Mouse (Mus musculus) kidney, embryonic 16.5 days (tissue): ENCODE measurements at regions not wholly inside any gene's neighbourhood (a gene's known extent, or its start where the extent isn't known, plus 50 kb on each side); places are given as distances from the start of the nearest gene placed in this dataset.
A peak's percentile ranks its signal among the peaks of the same experiment; 100 is the strongest.

Experiments
- ATAC-seq: fragments of 200-750 bp; cut with Nextera tagmentation; 2 replicates; pipeline ENCODE4 v1.8.0; 2017; ENCODE audit warnings: moderate TSS enrichment; ENCODE audit not compliant: low FRiP score, low TSS enrichment
- H3K27ac ChIP-seq: fragments of 300-500 bp; sonication (generic); 2 replicates; pipeline ENCODE4 v1.5.1; 2014; ENCODE audit warnings: low read length
- H3K27me3 ChIP-seq: fragments of 300-500 bp; sonication (generic); 2 replicates; pipeline ENCODE4 v1.6.1; 2014; ENCODE audit warnings: low read length, control low read depth, mixed read lengths; ENCODE audit not compliant: insufficient read depth
- H3K36me3 ChIP-seq: fragments of 300-500 bp; sonication (generic); 2 replicates; pipeline ENCODE4 v1.6.1; 2014; ENCODE audit warnings: low read length, control low read depth, mixed read lengths; ENCODE audit not compliant: insufficient read depth
- H3K4me1 ChIP-seq: fragments of 300-500 bp; sonication (generic); 2 replicates; pipeline ENCODE4 v1.6.1; 2014; ENCODE audit warnings: low read length, control low read depth, mixed read lengths; ENCODE audit not compliant: insufficient read depth
- H3K4me2 ChIP-seq: fragments of 300-500 bp; sonication (generic); replicated peaks from 2 replicates; pipeline ENCODE4 v1.6.1; 2014; ENCODE audit warnings: low read depth, low read length
- H3K4me3 ChIP-seq: fragments of 300-500 bp; sonication (generic); 2 replicates; pipeline ENCODE4 v1.5.1; 2014; ENCODE audit warnings: mild to moderate bottlenecking, low read length
- H3K9ac ChIP-seq: fragments of 300-500 bp; sonication (generic); replicated peaks from 2 replicates; pipeline ENCODE4 v1.6.1; 2014; ENCODE audit warnings: low read length
- H3K9me3 ChIP-seq: fragments of 300-500 bp; sonication (generic); 2 replicates; pipeline ENCODE4 v1.6.1; 2016; ENCODE audit warnings: low read length, control low read depth
- WGBS: fragments of 180-500 bp; shearing (Covaris S2); extraction: QIAGEN DNeasy Blood & Tissue Kit; methylation state at CpG from one replicate; pipeline ENCODE4 v1.1.7; 2014; 5-methylcytosine and 5-hydroxymethylcytosine counted together

DNA sequence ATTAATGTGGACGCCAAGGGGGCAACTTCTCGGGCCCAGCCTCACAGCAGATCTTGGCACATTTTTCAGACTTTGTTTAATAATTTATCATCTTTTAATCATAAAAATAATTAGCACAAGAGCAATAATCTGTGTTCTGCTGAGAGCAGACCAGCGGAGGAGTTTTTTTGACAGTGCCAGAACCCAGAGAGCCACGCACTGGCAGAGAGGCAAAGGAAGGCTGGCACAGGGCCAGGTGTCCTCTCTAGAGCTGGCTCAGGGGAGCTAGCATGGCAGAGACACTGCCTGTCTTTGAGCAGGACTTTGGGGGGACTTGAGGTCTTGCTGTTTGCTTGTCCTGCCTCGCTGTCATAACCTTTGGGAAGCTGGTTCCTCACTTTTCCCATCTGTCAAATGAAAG, 100.9 kb downstream of the 3100002H09Rik start:
- 69% methylated on average over 5 of the region's 5 CpGs for WGBS
- Histone ChIP-seq H3K36me3 (no peaks in the 10 kb centered on the region), H3K4me2 (no peak overlapping the region), H3K4me1 (no peaks in the 10 kb centered on the region), H3K4me3 (no peak overlapping the region), H3K27ac (no peak overlapping the region), H3K9me3 (no peaks in the 10 kb centered on the region), H3K9ac (no peak overlapping the region), H3K27me3 (peaks cover 17% of the 10 kb centered on the region; the same call in 1 of the 2 replicates)
- ATAC-seq, result no peak

DNA sequence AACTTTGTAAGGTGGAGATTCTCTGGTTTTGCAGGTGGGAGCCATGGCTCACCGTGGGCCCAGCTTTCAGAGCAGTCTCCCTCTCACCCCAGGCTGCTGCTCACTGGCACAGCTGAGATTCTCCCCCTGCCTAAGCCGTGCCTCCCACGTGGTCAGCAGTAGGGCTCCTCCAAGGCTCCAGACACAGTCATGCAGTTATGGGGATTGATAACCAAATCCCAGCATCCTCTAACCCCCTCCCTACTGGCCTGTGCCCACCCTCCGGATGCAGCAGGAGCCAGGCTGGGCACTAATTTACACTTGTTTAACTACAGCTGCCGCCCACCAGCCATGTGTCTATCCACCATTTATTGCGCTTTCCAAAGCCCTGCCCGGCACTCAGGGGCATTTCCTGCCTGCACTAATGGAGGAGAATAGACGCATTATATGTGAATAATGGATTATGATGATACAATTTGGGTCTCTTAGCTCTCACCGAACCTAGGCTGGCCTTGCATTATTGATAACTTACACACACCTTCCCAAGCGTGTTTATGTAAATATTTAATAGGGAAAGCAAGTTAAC, 104.4 kb downstream of the 3100002H09Rik start:
- H3K4me1 ChIP-seq, result no peaks in the 10 kb centered on the region
- no peak for ATAC-seq
- H3K36me3 ChIP-seq, result no peaks in the 10 kb centered on the region
- H3K4me2 ChIP-seq, result no peak overlapping the region
- no peak overlapping the region for H3K4me3 ChIP-seq
- no peak overlapping the region for H3K9ac ChIP-seq
- H3K27ac ChIP-seq, result no peak overlapping the region
- H3K9me3 ChIP-seq, result no peaks in the 10 kb centered on the region
- WGBS, result 27% methylated on average over 10 of the region's 10 CpGs
- peaks cover 17% of the 10 kb centered on the region; the same call in 1 of the 2 replicates for H3K27me3 ChIP-seq

DNA sequence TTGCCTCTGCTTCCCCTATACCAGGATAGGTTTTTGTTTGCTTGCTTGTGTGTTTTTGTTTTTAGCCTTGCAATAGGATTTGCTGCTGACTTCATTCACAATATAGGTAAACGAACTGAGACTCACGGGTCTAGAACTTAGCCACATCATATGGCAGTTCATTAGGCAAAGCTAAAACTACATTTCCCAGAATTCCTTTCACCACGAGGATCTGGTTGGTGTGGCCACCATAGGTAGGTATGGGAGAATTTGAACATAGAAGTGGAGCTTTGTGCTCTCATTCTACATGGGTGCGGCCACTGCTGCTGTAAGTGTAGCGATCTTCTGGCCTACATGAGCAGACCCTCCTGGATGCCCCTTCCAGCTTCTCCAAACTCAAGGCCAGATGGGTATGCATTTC, 108.8 kb downstream of the 3100002H09Rik start:
- Histone ChIP-seq H3K9me3 (no peaks in the 10 kb centered on the region), H3K4me2 (no peak overlapping the region), H3K27me3 (peaks cover 4% of the 10 kb centered on the region), H3K4me1 (no peaks in the 10 kb centered on the region), H3K9ac (no peak overlapping the region), H3K4me3 (no peak overlapping the region), H3K36me3 (no peaks in the 10 kb centered on the region), H3K27ac (no peak overlapping the region)
- WGBS, result 79% methylated on average over 5 of the region's 5 CpGs
- no peak for ATAC-seq

DNA sequence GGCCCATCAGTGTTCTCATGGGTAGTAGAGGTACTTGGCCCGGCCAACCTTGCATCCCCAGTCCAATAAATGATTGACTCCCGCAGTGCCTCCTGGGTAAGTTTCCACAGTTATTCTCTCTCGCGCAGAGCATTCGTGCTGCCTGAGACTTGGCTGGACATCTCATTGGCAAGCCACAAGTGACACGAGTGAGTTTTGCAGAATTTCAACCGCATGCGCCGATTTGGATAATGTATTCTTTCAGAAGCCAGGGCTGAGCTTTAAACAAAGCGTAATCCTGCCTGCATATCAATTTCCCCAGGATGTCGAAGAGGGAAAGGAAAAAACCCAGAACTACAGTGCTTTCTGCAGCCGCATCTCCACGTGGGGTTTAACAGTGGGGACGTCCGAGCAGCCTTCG, 112.6 kb downstream of the 3100002H09Rik start:
- no peak overlapping the region for H3K27ac ChIP-seq
- ATAC-seq, result no peak
- no peak overlapping the region for H3K4me3 ChIP-seq
- H3K4me1 ChIP-seq, result no peaks in the 10 kb centered on the region
- H3K9ac ChIP-seq, result no peak overlapping the region
- H3K9me3 ChIP-seq, result no peaks in the 10 kb centered on the region
- H3K36me3 ChIP-seq, result no peaks in the 10 kb centered on the region
- H3K27me3 ChIP-seq, result peaks cover 4% of the 10 kb centered on the region
- WGBS, result 57% methylated on average over 16 of the region's 16 CpGs
- no peak overlapping the region for H3K4me2 ChIP-seq

DNA sequence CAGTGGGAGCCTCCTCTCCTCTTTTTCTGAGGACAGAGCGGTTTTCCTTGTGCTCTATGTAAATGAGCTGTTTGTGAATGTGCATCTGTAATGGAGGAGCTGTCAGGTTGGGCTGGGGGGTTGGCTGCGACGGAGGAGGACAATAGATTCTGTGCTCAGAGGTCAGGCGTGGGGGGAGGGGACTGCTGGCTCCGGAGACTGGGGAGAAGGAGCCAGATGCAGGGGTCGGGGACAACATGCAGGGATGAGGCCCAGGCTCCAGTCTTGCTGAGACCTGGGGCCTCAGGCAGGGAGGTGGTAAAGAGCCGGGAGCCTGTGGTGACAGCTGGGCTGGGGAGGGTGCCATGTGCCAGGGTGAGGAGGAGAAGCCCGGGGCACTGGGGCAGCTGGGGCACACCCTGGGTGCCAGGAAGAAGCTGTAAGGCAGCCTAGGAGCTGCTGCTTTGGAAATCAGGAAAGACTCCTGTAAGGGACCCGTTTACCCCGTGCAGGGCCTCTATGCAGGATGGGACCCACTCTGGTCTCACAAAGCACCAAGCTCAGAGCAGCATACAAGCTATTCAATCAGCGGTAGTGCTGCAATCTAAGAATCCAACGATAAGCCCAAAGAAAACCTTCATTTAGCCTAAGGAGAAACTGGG, 124.5 kb downstream of the 3100002H09Rik start:
- Histone ChIP-seq H3K4me1 (peaks cover 6% of the 10 kb centered on the region; the same call in 1 of the 2 replicates), H3K4me2 (no peak overlapping the region), H3K27ac (no peak overlapping the region), H3K9me3 (peaks cover 22% of the 10 kb centered on the region), H3K36me3 (no peaks in the 10 kb centered on the region), H3K27me3 (peaks cover 64% of the 10 kb centered on the region), H3K9ac (no peak overlapping the region), H3K4me3 (no peak overlapping the region)
- 12% methylated on average over 12 of the region's 12 CpGs for WGBS
- ATAC-seq, result no peak

DNA sequence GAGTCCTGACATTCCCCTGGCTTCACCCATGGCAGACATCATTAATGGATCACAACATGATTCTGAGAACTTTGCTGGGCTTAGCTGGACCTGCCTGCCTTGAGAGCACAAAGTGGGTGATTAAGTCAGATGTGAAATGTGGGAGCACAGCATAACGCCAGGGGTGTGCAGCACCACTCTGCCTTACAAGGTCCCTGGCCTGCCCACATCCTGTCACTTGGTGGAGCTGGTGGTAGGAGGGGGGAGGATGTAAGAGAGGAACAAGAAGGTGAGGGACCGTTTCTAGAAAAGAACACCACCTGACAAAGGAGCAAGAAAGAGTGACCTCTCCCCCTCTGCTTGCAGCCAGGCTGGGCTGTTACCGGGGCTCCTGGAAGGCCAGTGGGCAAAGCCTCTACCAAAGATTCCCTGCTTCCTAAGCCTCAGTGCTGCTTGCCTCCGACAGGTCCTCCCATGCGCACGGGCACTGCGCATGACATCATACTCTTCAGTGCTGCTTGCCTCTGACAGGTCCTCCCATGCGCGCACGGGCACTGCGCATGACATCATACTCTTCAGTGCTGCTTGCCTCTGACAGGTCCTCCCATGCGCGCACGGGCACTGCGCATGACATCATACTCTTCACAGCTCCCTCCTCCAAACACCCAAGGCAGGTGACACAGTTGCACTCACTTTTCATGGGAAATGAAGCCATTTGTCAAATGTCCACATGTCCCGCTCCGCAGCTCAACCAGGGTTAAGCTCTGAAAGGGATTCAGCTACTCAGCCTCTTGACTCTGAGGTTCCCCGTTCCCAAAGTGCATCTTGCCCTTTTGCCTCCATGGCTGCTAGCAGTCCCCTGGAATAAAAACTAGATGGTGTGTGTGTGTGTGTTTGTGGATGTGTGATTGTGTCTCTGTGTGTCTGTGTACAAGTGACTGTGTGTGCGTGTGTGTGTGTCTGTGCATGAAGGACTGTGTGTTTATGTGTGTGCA, 125.7 kb downstream of the 3100002H09Rik start:
- H3K9me3 ChIP-seq, result peaks cover 16% of the 10 kb centered on the region
- H3K4me2 ChIP-seq, result no peak overlapping the region
- ATAC-seq, result peak; percentile 19; the same call in 1 of the 2 replicates
- WGBS, result 31% methylated on average over 19 of the region's 19 CpGs
- H3K27ac ChIP-seq, result no peak overlapping the region
- H3K9ac ChIP-seq, result no peak overlapping the region
- no peak overlapping the region for H3K4me3 ChIP-seq
- peaks cover 70% of the 10 kb centered on the region for H3K27me3 ChIP-seq
- H3K36me3 ChIP-seq, result no peaks in the 10 kb centered on the region
- H3K4me1 ChIP-seq, result peaks cover 6% of the 10 kb centered on the region; the same call in 1 of the 2 replicates

DNA sequence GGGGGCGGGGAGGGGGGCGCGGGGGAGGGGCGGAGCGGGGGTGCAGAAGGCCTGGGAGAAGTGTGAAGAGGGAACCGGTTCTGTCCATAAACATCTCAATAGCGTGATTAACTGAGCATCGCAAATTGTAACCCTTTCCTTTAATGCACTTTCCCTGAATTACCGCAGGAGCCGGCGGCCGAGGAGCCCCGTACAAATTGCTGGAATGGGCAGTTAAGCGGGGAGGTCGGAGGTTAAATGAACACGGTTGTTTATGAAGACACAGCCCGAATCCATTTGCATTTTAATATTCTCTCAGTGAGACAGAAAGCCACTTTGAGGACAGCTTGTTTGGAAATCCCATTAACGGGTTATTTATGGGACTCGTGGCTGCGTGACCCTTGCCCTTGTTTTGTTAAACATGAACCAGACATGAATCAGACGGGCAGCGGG, 132.7 kb downstream of the 3100002H09Rik start:
- no peaks in the 10 kb centered on the region for H3K36me3 ChIP-seq
- peaks cover 11% of the 10 kb centered on the region for H3K4me1 ChIP-seq
- H3K9ac ChIP-seq, result no peak overlapping the region
- peak; percentile 63; the same call in 1 of the 2 replicates for ATAC-seq
- 2% methylated on average over 20 of the region's 22 CpGs for WGBS
- no peaks in the 10 kb centered on the region for H3K9me3 ChIP-seq
- H3K4me2 ChIP-seq, result peak overlapping the region; percentile 37
- H3K27me3 ChIP-seq, result peaks cover 81% of the 10 kb centered on the region
- no peak overlapping the region for H3K4me3 ChIP-seq
- no peak overlapping the region for H3K27ac ChIP-seq

DNA sequence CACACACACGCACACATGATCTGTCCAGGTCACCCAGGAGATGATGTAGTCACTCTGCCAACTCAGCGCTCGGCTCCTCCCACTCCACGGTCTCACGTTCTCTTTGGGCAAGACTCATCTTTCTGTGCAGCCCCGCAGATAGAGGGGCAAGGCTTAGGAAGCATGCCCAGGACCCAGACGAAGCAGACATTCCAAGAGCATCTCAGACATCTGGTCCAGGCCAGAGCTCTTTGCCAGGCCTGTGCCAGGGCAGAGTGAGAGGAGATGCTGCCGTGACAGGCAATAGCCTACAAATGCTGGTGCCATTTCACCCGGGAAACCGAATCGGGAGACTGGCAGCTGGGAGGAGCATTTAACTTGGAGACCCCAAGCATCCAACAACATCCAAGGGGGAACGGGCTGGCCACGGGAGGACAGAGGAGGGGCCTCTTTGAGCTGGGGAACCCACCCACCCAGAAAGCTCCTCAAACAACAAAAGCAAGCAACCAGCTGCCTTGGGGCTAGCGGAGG, 133.2 kb downstream of the 3100002H09Rik start:
- Histone ChIP-seq H3K36me3 (no peaks in the 10 kb centered on the region), H3K4me1 (peaks cover 11% of the 10 kb centered on the region), H3K27me3 (peaks cover 81% of the 10 kb centered on the region), H3K9ac (no peak overlapping the region), H3K4me2 (peak overlapping the region; percentile 37), H3K27ac (no peak overlapping the region), H3K4me3 (no peak overlapping the region), H3K9me3 (no peaks in the 10 kb centered on the region)
- WGBS, result 5% methylated on average over 14 of the region's 14 CpGs
- ATAC-seq, result 0 out of 2 replicates have a peak, but pooled peaks have one; percentile 46

DNA sequence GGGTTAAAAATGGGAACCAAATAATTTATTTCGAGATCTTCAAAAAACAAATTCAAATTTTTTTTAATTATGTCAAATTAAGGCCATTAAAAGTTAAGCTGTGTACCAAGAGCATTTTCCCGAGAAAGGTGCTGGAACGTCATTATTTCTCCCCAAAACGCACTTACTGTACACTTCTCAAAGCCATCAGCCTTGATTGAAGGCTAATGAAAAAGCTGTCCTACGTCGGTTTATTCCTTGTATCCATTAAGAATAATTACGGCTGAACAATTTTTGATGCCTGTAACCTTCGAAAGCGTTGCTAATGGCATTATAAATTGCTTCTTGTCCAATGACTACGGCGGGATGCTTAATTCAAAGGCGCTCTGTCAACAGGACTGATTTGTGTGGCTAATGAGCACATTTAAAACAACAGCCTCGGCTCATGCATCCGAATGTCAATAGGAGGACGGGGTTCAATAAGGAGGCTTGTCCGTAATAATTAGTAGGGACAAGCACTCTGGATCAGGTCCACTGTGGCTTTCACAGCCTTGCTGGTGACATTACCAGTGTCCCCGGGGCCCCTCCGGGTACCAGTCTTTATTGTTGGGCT, 145.3 kb downstream of the 3100002H09Rik start:
- no peak for ATAC-seq
- WGBS, result 70% methylated on average over 18 of the region's 18 CpGs

More for the DNA sequence above, 145.3 kb downstream of the 3100002H09Rik start:
- no peaks in the 10 kb centered on the region for H3K36me3 ChIP-seq
- no peak overlapping the region for H3K9ac ChIP-seq
- no peak overlapping the region for H3K4me3 ChIP-seq
- H3K27me3 ChIP-seq, result peaks cover 18% of the 10 kb centered on the region; the same call in 1 of the 2 replicates
- no peaks in the 10 kb centered on the region for H3K4me1 ChIP-seq
- H3K4me2 ChIP-seq, result no peak overlapping the region
- H3K9me3 ChIP-seq, result no peaks in the 10 kb centered on the region
- no peak overlapping the region for H3K27ac ChIP-seq
